Mouse (Mus musculus): ENCODE results near the gene Bcl6. TPM values are rescaled to one million over a fixed set of nuclear protein-coding genes. Genes with fewer than 3 reads are reported as not detected.

Gene Bcl6
- total RNA-seq, 2 experiments from 2014 or later = 30.8 to 36.8 TPM

GRCm38 (mm10) chr16:23944801-23945200, 43.9 kb downstream of the Bcl6 start:
- intact Hi-C loops (cut with DNase I) = no loop called here
- H3K4me3 ChIP-seq = no peak overlapping the region
- no peak for TF ChIP-seq CTCF (IDR thresholded peaks at IDR 0.05)
- H3K27ac ChIP-seq = no peak overlapping the region
- no peak for DNase-seq (ENCODE audit: extremely low spot score in 1 of 2, low spot score in 2 of 2)

- TF ChIP-seq CTCF (IDR thresholded peaks at IDR 0.05) = no peak
- DNase-seq (ENCODE audit: extremely low spot score in 1 of 2, low spot score in 2 of 2) = no peak
- H3K27ac ChIP-seq = no peak overlapping the region
- intact Hi-C loops (cut with DNase I) = no loop called here
- H3K4me3 ChIP-seq = no peak overlapping the region
Observed at GRCm38 (mm10) chr16:23934397-23934796, 54.3 kb downstream of the Bcl6 start.

DNA sequence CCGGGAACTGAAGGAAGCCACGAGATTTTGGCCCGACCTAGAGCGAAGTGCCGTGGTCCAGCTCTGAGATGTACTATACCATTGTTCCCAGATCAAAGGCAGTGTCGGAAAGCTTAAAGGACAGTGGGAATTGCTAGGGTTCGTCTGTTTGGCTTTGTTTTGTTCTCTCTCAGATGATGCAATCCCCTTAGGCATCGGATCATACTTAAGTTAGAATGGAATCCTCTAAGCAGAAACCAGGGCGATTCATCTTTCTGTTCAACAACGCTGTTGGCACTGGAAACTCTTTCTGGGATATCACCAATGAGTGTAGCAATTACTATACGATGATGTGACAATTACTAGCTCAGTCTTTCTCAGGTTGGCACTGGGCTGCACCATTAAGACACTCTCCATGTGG, 56.4 kb downstream of the Bcl6 start, which contains the start of gene Rtp2:
TSS of gene Rtp2 (minus strand) at position 101 of the 400 bp plus-strand sequence.
- Histone ChIP-seq H3K4me3 (no peak within 1 kb of the TSS), H3K27ac (no peak within 1 kb of the TSS)
- intact Hi-C loops (cut with DNase I) = no loop called here
- no peak for DNase-seq (ENCODE audit: extremely low spot score in 1 of 2, low spot score in 2 of 2)
- TF ChIP-seq CTCF (IDR thresholded peaks at IDR 0.05) = no peak

GRCm38 (mm10) chr16:23931275-23931674, 57.4 kb downstream of the Bcl6 start:
- no peak overlapping the region for H3K27ac ChIP-seq
- no peak for TF ChIP-seq CTCF (IDR thresholded peaks at IDR 0.05)
- no peak for DNase-seq (ENCODE audit: extremely low spot score in 1 of 2, low spot score in 2 of 2)
- H3K4me3 ChIP-seq = no peak overlapping the region
- intact Hi-C loops (cut with DNase I) = no loop called here

DNA sequence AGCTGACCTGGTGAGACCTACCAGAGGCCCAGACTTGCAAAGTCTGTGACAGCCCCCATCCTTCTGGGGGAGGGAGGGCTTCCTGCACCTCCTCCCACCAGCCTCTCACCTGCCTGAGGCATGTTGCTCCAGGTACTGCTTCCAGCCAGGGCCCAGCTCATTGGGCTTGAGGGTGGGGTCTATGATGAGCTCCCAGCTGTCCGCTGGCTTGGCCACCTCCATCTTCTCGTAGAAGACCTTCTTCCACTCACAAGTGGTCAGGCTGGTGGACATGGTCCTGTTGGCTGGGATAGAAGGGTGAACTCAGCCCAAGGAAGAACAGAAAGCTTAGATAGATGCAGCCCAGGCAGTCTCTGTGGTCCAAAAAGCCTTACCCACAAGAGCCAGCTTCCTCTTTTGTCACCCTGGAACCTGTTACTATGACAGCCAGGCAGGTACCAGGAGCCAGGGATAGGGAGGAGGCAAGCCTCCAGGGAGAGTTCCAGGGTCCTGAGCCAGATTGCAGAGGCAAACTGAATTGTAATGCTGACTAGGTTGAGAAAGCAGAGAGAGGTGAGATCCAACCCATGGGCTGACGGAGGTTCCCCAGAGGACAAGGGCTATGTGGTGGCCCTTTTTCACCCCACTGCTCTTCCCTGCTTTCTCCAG, 58.1 kb downstream of the Bcl6 start:
- no peak for DNase-seq (ENCODE audit: extremely low spot score in 1 of 2, low spot score in 2 of 2)
- Histone ChIP-seq H3K27ac (no peak overlapping the region), H3K4me3 (no peak overlapping the region)
- TF ChIP-seq CTCF (IDR thresholded peaks at IDR 0.05) = no peak
- intact Hi-C loops (cut with DNase I) = no loop called here

GRCm38 (mm10) chr16:23927301-23928114, 61.1 kb downstream of the Bcl6 start:
- TF ChIP-seq CTCF (IDR thresholded peaks at IDR 0.05) = no peak
- no peak for DNase-seq (ENCODE audit: extremely low spot score in 1 of 2, low spot score in 2 of 2)
- Histone ChIP-seq H3K27ac (no peak overlapping the region), H3K4me3 (no peak overlapping the region)
- intact Hi-C loops (cut with DNase I) = no loop called here

DNA sequence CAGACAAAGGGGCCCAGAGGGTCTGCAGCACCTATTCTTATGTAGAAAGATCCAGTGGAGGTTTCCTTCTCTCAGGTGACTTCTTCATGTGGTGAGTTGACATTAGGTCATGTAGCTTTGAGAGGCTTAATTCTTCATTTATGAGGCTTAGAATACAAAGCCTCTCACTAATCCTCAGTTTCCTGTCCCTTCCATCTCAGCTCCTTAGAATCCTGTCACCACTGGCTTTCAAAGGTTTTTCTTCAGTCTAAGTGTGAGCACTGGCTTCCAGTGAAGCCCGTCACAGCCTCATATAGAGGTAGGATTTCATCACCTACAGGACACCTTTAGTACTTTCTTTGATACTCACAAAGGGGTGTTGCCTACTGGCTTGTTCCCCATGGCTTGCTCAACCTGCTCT, 65.7 kb downstream of the Bcl6 start:
- TF ChIP-seq CTCF (IDR thresholded peaks at IDR 0.05) = no peak
- no peak for DNase-seq (ENCODE audit: extremely low spot score in 1 of 2, low spot score in 2 of 2)
- no peak overlapping the region for H3K27ac ChIP-seq
- no peak overlapping the region for H3K4me3 ChIP-seq
- intact Hi-C loops (cut with DNase I) = no loop called here

- Histone ChIP-seq H3K27ac (no peak overlapping the region), H3K4me3 (no peak overlapping the region)
- TF ChIP-seq CTCF (IDR thresholded peaks at IDR 0.05) = no peak
- DNase-seq (ENCODE audit: extremely low spot score in 1 of 2, low spot score in 2 of 2) = no peak
- intact Hi-C loops (cut with DNase I) = no loop called here
Observed at GRCm38 (mm10) chr16:23921697-23922096, 67.0 kb downstream of the Bcl6 start.

- DNase-seq (ENCODE audit: extremely low spot score in 1 of 2, low spot score in 2 of 2) = no peak
- H3K4me3 ChIP-seq = no peak overlapping the region
- TF ChIP-seq CTCF (IDR thresholded peaks at IDR 0.05) = no peak
- no peak overlapping the region for H3K27ac ChIP-seq
- intact Hi-C loops (cut with DNase I) = no loop called here
Observed at GRCm38 (mm10) chr16:23919418-23919817, 69.2 kb downstream of the Bcl6 start.

Other genes starting within 250 kb of the Bcl6 start
- 100 to 1,000 TPM; 432 to 438 TPM for gene Sst, start 97.9 kb downstream of the Bcl6 start, total RNA-seq (2021)
- gene Rtp2, start 56.5 kb downstream of the Bcl6 start, total RNA-seq (2021) = not detected
- not detected for gene Gm37419, start 370 bp downstream of the Bcl6 start, total RNA-seq (2021)